Mouse (Mus musculus): ENCODE measurements at regions not wholly inside any gene's neighbourhood (a gene's known extent, or its start where the extent isn't known, plus 50 kb on each side); places are given as distances from the start of the nearest gene placed in this dataset.

GRCm38 (mm10) chr13:63691974-63692373, 118.6 kb upstream of the Ptch1 start:
- TF ChIP-seq POLR2A (IDR thresholded peaks at IDR 0.05; ENCODE audit: control insufficient read depth, extremely low read depth, insufficient read depth, low read length, poor library complexity), result no peak
- TF ChIP-seq CTCF (IDR thresholded peaks at IDR 0.05; ENCODE audit: borderline replicate concordance, control insufficient read depth, extremely low read depth, insufficient read depth, low read length, poor library complexity), result no peak

DNA sequence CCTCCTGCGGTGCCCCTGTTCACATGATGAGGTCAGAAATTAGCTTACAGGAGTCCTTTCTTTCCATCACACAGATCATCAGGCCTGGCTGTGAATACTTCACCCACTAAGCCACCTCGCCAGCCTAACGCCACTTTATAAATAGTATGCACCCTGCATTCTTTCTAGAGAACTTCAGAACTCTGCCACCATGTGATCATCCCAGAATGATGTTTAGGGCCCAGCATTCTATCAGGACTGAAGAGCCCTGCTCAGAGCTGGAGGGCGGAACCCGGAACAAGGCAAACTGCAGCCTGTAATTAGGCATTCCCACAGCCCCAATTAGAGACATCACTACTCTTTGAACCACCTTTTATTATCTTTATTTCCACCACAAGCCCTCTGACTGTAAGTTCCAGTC, 120.2 kb upstream of the Ptch1 start:
- WGBS, result 96% methylated on average over 5 of the region's 5 CpGs
- Histone ChIP-seq H3K36me3 (ENCODE audit: control insufficient read depth, insufficient read depth, low read length) (no peaks in the 10 kb centered on the region), H3K4me3 (ENCODE audit: control insufficient read depth, insufficient read depth, low read length) (no peak overlapping the region), H3K27ac (ENCODE audit: control insufficient read depth, insufficient read depth, low read length) (no peak overlapping the region), H3K27me3 (ENCODE audit: control insufficient read depth, insufficient read depth, low read length) (no peaks in the 10 kb centered on the region), H3K4me1 (replicated peaks; ENCODE audit: control insufficient read depth, insufficient read depth, low read length) (no peaks in the 10 kb centered on the region)
- no peak for DNase-seq
- TF ChIP-seq CTCF (IDR thresholded peaks at IDR 0.05; ENCODE audit: borderline replicate concordance, control insufficient read depth, extremely low read depth, insufficient read depth, low read length, poor library complexity), result no peak
- no peak for TF ChIP-seq POLR2A (IDR thresholded peaks at IDR 0.05; ENCODE audit: control insufficient read depth, extremely low read depth, insufficient read depth, low read length, poor library complexity)

More at GRCm38 (mm10) chr13:63691974-63692373, 118.6 kb upstream of the Ptch1 start:
- 92% methylated on average over 5 of the region's 5 CpGs for WGBS
- Histone ChIP-seq H3K4me1 (replicated peaks; ENCODE audit: control insufficient read depth, insufficient read depth, low read length) (no peaks in the 10 kb centered on the region), H3K27me3 (ENCODE audit: control insufficient read depth, insufficient read depth, low read length) (no peaks in the 10 kb centered on the region), H3K27ac (ENCODE audit: control insufficient read depth, insufficient read depth, low read length) (no peak overlapping the region), H3K4me3 (ENCODE audit: control insufficient read depth, insufficient read depth, low read length) (no peak overlapping the region), H3K36me3 (ENCODE audit: control insufficient read depth, insufficient read depth, low read length) (no peaks in the 10 kb centered on the region)
- no peak for DNase-seq

GRCm38 (mm10) chr13:63696399-63696798, 118.6 kb upstream of the Ercc6l2 start:
- WGBS, result 58% methylated on average over 3 of the region's 3 CpGs

DNA sequence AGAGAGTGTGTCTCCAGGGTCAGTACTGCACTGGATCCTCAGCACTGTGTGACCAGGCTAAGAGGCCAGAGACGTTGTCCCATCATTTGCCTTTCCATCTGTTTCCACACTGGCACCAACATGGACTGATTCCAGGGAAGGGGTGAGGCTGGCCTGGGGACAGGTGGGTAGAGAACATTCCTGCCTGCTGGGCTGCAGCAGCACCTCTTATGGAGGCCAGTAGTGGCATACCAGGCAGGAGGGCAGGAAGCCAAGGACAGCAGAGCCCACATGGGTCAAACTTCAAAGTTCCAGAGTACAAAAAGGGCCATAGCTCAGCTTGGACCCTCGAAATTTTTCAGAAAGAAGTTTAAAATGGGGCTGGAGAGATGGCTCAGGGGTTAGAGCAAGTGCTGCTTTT, 115.4 kb upstream of the Ercc6l2 start:
- no peak for DNase-seq
- H3K27me3 ChIP-seq (ENCODE audit: control insufficient read depth, insufficient read depth, low read length), result no peaks in the 10 kb centered on the region
- no peak for TF ChIP-seq CTCF (IDR thresholded peaks at IDR 0.05; ENCODE audit: borderline replicate concordance, control insufficient read depth, extremely low read depth, insufficient read depth, low read length, poor library complexity)
- TF ChIP-seq POLR2A (IDR thresholded peaks at IDR 0.05; ENCODE audit: control insufficient read depth, extremely low read depth, insufficient read depth, low read length, poor library complexity), result no peak
- no peak overlapping the region for H3K4me3 ChIP-seq (ENCODE audit: control insufficient read depth, insufficient read depth, low read length)
- H3K4me1 ChIP-seq (replicated peaks; ENCODE audit: control insufficient read depth, insufficient read depth, low read length), result peaks cover 4% of the 10 kb centered on the region
- WGBS, result 91% methylated on average over 2 of the region's 2 CpGs
- no peak overlapping the region for H3K27ac ChIP-seq (ENCODE audit: control insufficient read depth, insufficient read depth, low read length)
- no peaks in the 10 kb centered on the region for H3K36me3 ChIP-seq (ENCODE audit: control insufficient read depth, insufficient read depth, low read length)

More at GRCm38 (mm10) chr13:63696399-63696798, 118.6 kb upstream of the Ercc6l2 start:
- H3K27ac ChIP-seq (ENCODE audit: control insufficient read depth, insufficient read depth, low read length), result no peak overlapping the region
- no peaks in the 10 kb centered on the region for H3K4me1 ChIP-seq (replicated peaks; ENCODE audit: control insufficient read depth, insufficient read depth, low read length)
- TF ChIP-seq POLR2A (IDR thresholded peaks at IDR 0.05; ENCODE audit: control insufficient read depth, extremely low read depth, insufficient read depth, low read length, poor library complexity) (no peak), CTCF (IDR thresholded peaks at IDR 0.05; ENCODE audit: borderline replicate concordance, control insufficient read depth, extremely low read depth, insufficient read depth, low read length, poor library complexity) (no peak)
- no peaks in the 10 kb centered on the region for H3K36me3 ChIP-seq (ENCODE audit: control insufficient read depth, insufficient read depth, low read length)
- peak; percentile 47 for DNase-seq
- H3K27me3 ChIP-seq (ENCODE audit: control insufficient read depth, insufficient read depth, low read length), result no peaks in the 10 kb centered on the region
- no peak overlapping the region for H3K4me3 ChIP-seq (ENCODE audit: control insufficient read depth, insufficient read depth, low read length)

GRCm38 (mm10) chr13:63700747-63701146, 114.3 kb upstream of the Ercc6l2 start:
- no peak for DNase-seq
- Histone ChIP-seq H3K4me3 (ENCODE audit: control insufficient read depth, insufficient read depth, low read length) (no peak overlapping the region), H3K36me3 (ENCODE audit: control insufficient read depth, insufficient read depth, low read length) (no peaks in the 10 kb centered on the region), H3K27ac (ENCODE audit: control insufficient read depth, insufficient read depth, low read length) (no peak overlapping the region), H3K4me1 (replicated peaks; ENCODE audit: control insufficient read depth, insufficient read depth, low read length) (peaks cover 7% of the 10 kb centered on the region), H3K27me3 (ENCODE audit: control insufficient read depth, insufficient read depth, low read length) (no peaks in the 10 kb centered on the region)
- 48% methylated on average over 3 of the region's 3 CpGs for WGBS
- TF ChIP-seq POLR2A (IDR thresholded peaks at IDR 0.05; ENCODE audit: control insufficient read depth, extremely low read depth, insufficient read depth, low read length, poor library complexity) (no peak), CTCF (IDR thresholded peaks at IDR 0.05; ENCODE audit: borderline replicate concordance, control insufficient read depth, extremely low read depth, insufficient read depth, low read length, poor library complexity) (no peak)

DNA sequence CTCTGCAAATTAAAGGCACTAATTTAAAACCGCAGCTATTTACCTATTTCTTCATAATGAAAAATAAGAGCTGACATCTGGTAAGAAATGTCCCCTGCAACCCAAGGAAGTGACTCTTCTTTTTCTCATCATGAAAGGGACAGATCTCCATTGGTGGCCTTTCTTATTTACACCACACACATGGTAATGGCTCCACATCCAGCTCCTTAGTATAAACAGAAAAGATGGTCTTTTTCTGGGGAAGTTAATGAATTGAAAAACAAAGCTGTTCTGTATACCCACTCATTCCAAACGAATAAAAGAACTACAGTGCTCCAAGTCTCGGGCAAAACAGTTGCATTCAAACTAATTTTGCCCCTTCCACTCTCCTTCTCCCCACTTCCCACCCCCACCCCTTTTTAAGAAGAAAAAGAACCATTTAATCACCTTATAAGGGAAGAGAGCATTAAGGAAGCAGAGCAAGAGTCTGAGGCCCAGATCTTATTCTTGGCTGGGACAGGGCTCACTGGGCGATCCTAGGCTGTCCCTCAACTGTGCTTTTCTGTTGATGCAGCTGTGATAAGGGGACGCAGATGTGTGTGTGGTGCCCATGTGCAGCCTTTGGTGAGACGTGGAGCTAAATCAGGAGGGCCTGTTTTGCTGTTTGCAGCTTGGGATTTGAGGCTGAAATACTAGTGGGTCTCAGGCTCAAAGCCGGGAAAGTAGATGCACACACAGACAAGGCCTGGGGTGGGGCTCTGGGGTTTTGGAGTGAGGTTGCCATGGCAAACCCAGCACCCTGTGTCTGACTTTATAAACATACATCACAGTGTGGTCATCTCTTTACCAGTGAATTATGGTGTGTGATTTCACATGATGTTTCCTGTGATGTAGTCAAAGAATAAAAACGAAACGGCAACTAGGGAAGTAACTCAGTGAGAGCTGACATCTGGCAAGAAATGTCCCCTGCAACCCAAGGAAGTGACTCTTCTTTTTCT, 113.6 kb upstream of the Ercc6l2 start:
- Histone ChIP-seq H3K27ac (ENCODE audit: control insufficient read depth, insufficient read depth, low read length) (no peak overlapping the region), H3K4me1 (replicated peaks; ENCODE audit: control insufficient read depth, insufficient read depth, low read length) (peaks cover 7% of the 10 kb centered on the region), H3K27me3 (ENCODE audit: control insufficient read depth, insufficient read depth, low read length) (no peaks in the 10 kb centered on the region), H3K4me3 (ENCODE audit: control insufficient read depth, insufficient read depth, low read length) (no peak overlapping the region), H3K36me3 (ENCODE audit: control insufficient read depth, insufficient read depth, low read length) (no peaks in the 10 kb centered on the region)
- DNase-seq, result no peak
- TF ChIP-seq CTCF (IDR thresholded peaks at IDR 0.05; ENCODE audit: borderline replicate concordance, control insufficient read depth, extremely low read depth, insufficient read depth, low read length, poor library complexity) (no peak), POLR2A (IDR thresholded peaks at IDR 0.05; ENCODE audit: control insufficient read depth, extremely low read depth, insufficient read depth, low read length, poor library complexity) (no peak)
- WGBS, result 40% methylated on average over 9 of the region's 9 CpGs
